1 mouse cellular context compared by ENCODE assay signal in the genomic region with DNA sequence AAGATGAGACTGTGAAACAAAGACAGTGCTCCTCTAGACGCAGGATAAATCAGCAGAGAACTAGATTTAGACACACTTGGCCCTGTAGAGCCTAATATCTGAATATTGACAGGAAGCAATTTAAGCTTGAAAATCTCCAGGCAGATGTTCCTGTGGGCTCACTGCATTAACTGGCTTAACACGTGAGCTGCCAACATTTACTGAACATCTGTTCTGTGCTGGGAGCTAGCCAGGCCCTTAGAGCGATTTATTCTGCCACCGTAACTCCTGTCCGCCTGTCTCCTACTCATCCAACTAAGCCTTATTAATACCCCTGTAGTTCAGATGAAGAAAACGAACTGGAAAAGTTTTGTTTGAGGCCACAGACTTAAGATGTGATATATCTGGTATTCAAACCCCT.
TF ChIP-seq lines count a peak whose summit lies in the region.

No protein-coding gene starts in this region.

TF ChIP-seq in CH12.LX, 34 proteins besides CTCF, POLR2A, EP300 and RAD21:
- TF ChIP-seq ZC3H11A (IDR thresholded peaks at IDR 0.05; ENCODE audit: low read depth, low read length) (no peak), ZNF384 (IDR thresholded peaks at IDR 0.05; ENCODE audit: low read depth, low read length) (no peak), KAT2A (IDR thresholded peaks at IDR 0.05; ENCODE audit: insufficient replicate concordance, low read length) (no peak), ZMIZ1 (IDR thresholded peaks at IDR 0.05; ENCODE audit: low read depth, low read length) (no peak), ELF1 (IDR thresholded peaks at IDR 0.05; ENCODE audit: low read depth, low read length) (no peak), MAFK (IDR thresholded peaks at IDR 0.05; ENCODE audit: insufficient replicate concordance, low read length) (no peak), BHLHE40 (IDR thresholded peaks at IDR 0.05; ENCODE audit: low read depth, low read length) (no peak), CHD1 (IDR thresholded peaks at IDR 0.05; ENCODE audit: low read depth, low read length) (no peak), JUN (IDR thresholded peaks at IDR 0.05; ENCODE audit: insufficient read depth, low read depth, low read length) (no peak), SMC3 (IDR thresholded peaks at IDR 0.05; ENCODE audit: low read depth, low read length) (no peak), USF2 (conservative IDR thresholded peaks at IDR 0.05; ENCODE audit: low read depth, low read length) (no peak), TBP (conservative IDR thresholded peaks at IDR 0.05; ENCODE audit: low read depth, low read length) (no peak), NRF1 (IDR thresholded peaks at IDR 0.05; ENCODE audit: low read depth, low read length) (no peak), TCF12 (IDR thresholded peaks at IDR 0.05; ENCODE audit: low read depth, low read length) (no peak), GABPA (IDR thresholded peaks at IDR 0.05; ENCODE audit: insufficient replicate concordance, low read depth, low read length) (no peak), IRF4 (IDR thresholded peaks at IDR 0.05; ENCODE audit: low read depth, low read length) (no peak)
